Mouse (Mus musculus): ENCODE results near the gene Erp44. TPM values are rescaled to one million over a fixed set of nuclear protein-coding genes. Genes with fewer than 3 reads are reported as not detected.

Erp44 gene
- total and polyA plus RNA-seq, 3 experiments, result 59.2 to 203 (median 99.7) TPM

DNA sequence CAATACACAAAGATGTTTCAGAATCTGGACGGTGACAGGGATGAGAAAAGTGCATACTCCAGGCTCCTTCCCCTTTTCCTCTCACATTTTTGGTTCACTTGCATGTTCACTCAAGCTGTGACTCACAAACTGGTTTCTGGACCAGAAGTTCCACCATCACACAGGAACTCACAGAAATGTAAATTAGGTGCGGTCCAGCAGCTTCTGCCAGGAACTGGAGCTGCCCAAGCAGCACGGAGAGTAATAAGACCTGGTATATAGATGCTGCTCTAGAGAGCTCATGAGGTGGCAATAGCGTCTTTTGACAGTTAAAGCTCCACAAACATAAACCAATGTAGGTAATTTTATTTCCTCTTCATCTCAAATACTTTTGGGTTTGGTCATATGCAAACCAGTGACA, 36.9 kb downstream of the Erp44 start (continued):
- TF ChIP-seq KAT2A (IDR thresholded peaks at IDR 0.05; ENCODE audit: insufficient replicate concordance, low read length) (no peak), ZC3H11A (IDR thresholded peaks at IDR 0.05; ENCODE audit: low read depth, low read length) (no peak), MAFK (IDR thresholded peaks at IDR 0.05; ENCODE audit: insufficient replicate concordance, low read length) (no peak), IRF4 (IDR thresholded peaks at IDR 0.05; ENCODE audit: low read depth, low read length) (0 out of 2 replicates have a peak, but pooled peaks have one; percentile 55), HCFC1 (IDR thresholded peaks at IDR 0.05; ENCODE audit: low read depth, low read length) (no peak), MEF2A (IDR thresholded peaks at IDR 0.05; ENCODE audit: borderline replicate concordance, low read depth, low read length) (peak; percentile 43; the same call in 1 of the 2 replicates), MYC (IDR thresholded peaks at IDR 0.05; ENCODE audit: low read depth, low read length) (no peak; the same call in 1 of the 2 replicates), SMC3 (IDR thresholded peaks at IDR 0.05; ENCODE audit: low read depth, low read length) (no peak), ETS1 (conservative IDR thresholded peaks at IDR 0.05; ENCODE audit: low read depth, low read length) (peak; percentile 84), SIN3A (IDR thresholded peaks at IDR 0.05; ENCODE audit: low read length) (peak; percentile 79), BHLHE40 (IDR thresholded peaks at IDR 0.05; ENCODE audit: low read depth, low read length) (peak; percentile 31; the same call in 1 of the 2 replicates), GABPA (IDR thresholded peaks at IDR 0.05; ENCODE audit: insufficient replicate concordance, low read depth, low read length) (no peak), ZMIZ1 (IDR thresholded peaks at IDR 0.05; ENCODE audit: low read depth, low read length) (no peak), MXI1 (IDR thresholded peaks at IDR 0.05; ENCODE audit: low read depth, low read length) (peak; percentile 47; the same call in 1 of the 2 replicates)

DNA sequence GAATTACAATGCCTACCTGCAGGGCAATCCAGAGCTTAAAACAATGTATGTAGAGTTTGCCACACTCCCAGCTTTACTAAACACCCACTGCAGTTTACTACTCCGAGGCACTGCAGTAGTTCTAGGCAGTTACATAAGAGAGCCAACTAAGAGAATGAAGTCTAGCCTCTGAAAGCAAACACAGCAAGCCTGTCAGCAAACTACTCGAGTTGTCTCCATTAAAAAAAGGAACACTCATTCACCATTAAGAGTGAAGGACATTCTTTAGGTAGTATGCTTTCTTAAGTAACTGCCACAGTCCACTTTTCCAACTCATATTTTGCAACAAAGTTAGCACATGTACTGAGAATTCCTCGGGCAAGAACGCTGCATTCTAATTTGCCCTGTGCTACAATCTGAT, 40.3 kb downstream of the Erp44 start:
- Histone ChIP-seq H3K4me3 (replicated peaks in 1 of 3; ENCODE audit: low read depth in 2 of 3, low read length in 2 of 3, poor library complexity in 1 of 3) (no peak overlapping the region), H3K27me3 (replicated peaks) (no peaks in the 10 kb centered on the region), H3K4me2 (ENCODE audit: insufficient read depth, low read depth, poor library complexity, severe bottlenecking) (no peak overlapping the region), H3K27ac (ENCODE audit: insufficient read depth, low read depth) (no peak overlapping the region), H3K36me3 (replicated peaks in 1 of 2; ENCODE audit: control insufficient read depth in 1 of 2, insufficient read depth in 1 of 2, low read length in 1 of 2) (peaks cover 11 to 40% of the 10 kb centered on the region in 2 experiments), H3K79me2 (replicated peaks; ENCODE audit: control insufficient read depth, extremely low read depth, insufficient read depth, poor library complexity, severe bottlenecking) (peaks cover 7% of the 10 kb centered on the region), H3K9me3 (replicated peaks; ENCODE audit: low read length) (no peaks in the 10 kb centered on the region), H3K9ac (ENCODE audit: insufficient read depth, low read depth) (no peak overlapping the region), H3K4me1 (ENCODE audit: control insufficient read depth in 1 of 2, insufficient read depth in 2 of 2) (peaks cover 3 to 43% of the 10 kb centered on the region in 2 experiments)
- in situ Hi-C loops (cut with MboI; ENCODE audit: low pct_ligation_motif_present, low pct_unique_long_range_greater_than_20kb, low sequenced_read_pairs), result loop anchor here (10.0 kb wide), 1 partner anchor 46 kb away; no protein-coding TSS in a partner anchor
- no peak for TF ChIP-seq ELF1 (IDR thresholded peaks at IDR 0.05; ENCODE audit: low read depth, low read length)
- TF ChIP-seq ZNF384 (IDR thresholded peaks at IDR 0.05; ENCODE audit: low read depth, low read length), result no peak
- no peak for TF ChIP-seq MAX (IDR thresholded peaks at IDR 0.05; ENCODE audit: low read length)
- TF ChIP-seq IRF4 (IDR thresholded peaks at IDR 0.05; ENCODE audit: low read depth, low read length), result no peak
- TF ChIP-seq RCOR1 (conservative IDR thresholded peaks at IDR 0.05; ENCODE audit: low read depth, low read length), result no peak
- TF ChIP-seq SMC3 (IDR thresholded peaks at IDR 0.05; ENCODE audit: low read depth, low read length), result no peak
- TF ChIP-seq MAFK (IDR thresholded peaks at IDR 0.05; ENCODE audit: insufficient replicate concordance, low read length), result no peak
- no peak for TF ChIP-seq ZKSCAN1 (IDR thresholded peaks at IDR 0.05; ENCODE audit: borderline replicate concordance, low read depth, low read length)
- TF ChIP-seq HCFC1 (IDR thresholded peaks at IDR 0.05; ENCODE audit: low read depth, low read length), result no peak
- TF ChIP-seq USF2 (conservative IDR thresholded peaks at IDR 0.05; ENCODE audit: low read depth, low read length), result no peak
- no peak for TF ChIP-seq TCF12 (IDR thresholded peaks at IDR 0.05; ENCODE audit: low read depth, low read length)
- no peak for TF ChIP-seq POLR2A (IDR thresholded peaks at IDR 0.05; ENCODE audit: low read depth, low read length)
- DNase-seq (ENCODE audit: extremely low read depth), result no peak
- dilution Hi-C loops (cut with MboI; ENCODE audit: extremely low pct_ligation_motif_present, extremely low pct_unique_long_range_greater_than_20kb, low sequenced_read_pairs), result no loop called here

Measured in CH12.LX (cell line).